Mouse (Mus musculus) bone marrow macrophage, adult 2 months (primary cell): ENCODE data around the gene Cldn24. TPM values are rescaled to one million over a fixed set of nuclear protein-coding genes. Genes with fewer than 3 reads are reported as not detected.

Source experiments
- H3K27ac ChIP-seq: 2 replicates; pipeline ENCODE4 v1.5.1; 2012; ENCODE audit warnings: low read depth, low read length; ENCODE audit not compliant: insufficient read depth
- H3K4me1 ChIP-seq: 2 replicates; pipeline ENCODE4 v1.6.1; 2012; ENCODE audit warnings: low read length; ENCODE audit not compliant: control insufficient read depth, insufficient read depth
- H3K4me3 ChIP-seq: 2 replicates; pipeline ENCODE4 v1.5.1; 2012; ENCODE audit warnings: mild to moderate bottlenecking, low read length, moderate library complexity; ENCODE audit not compliant: insufficient read depth
- CTCF ChIP-seq: IDR thresholded peaks from 2 replicates; pipeline ENCODE4 v1.5.1; 2012; ENCODE audit warnings: low read depth, mild to moderate bottlenecking, low read length, moderate library complexity
- POLR2A ChIP-seq: IDR thresholded peaks from 2 replicates; pipeline ENCODE4 v1.6.1; 2012; ENCODE audit warnings: mild to moderate bottlenecking, low read depth, low read length, borderline replicate concordance
- polyA plus RNA-seq: library from polyadenylated mRNA; stranded (reverse); fragments of >200 nt; gene quantifications from 2 replicates; pipeline ENCODE4 v1.2.4, GENCODE M21; 2012; ENCODE audit not compliant: missing spikeins, insufficient read depth, insufficient read length

The Cldn24 gene
- polyA plus RNA-seq, 1 experiment = not detected

DNA sequence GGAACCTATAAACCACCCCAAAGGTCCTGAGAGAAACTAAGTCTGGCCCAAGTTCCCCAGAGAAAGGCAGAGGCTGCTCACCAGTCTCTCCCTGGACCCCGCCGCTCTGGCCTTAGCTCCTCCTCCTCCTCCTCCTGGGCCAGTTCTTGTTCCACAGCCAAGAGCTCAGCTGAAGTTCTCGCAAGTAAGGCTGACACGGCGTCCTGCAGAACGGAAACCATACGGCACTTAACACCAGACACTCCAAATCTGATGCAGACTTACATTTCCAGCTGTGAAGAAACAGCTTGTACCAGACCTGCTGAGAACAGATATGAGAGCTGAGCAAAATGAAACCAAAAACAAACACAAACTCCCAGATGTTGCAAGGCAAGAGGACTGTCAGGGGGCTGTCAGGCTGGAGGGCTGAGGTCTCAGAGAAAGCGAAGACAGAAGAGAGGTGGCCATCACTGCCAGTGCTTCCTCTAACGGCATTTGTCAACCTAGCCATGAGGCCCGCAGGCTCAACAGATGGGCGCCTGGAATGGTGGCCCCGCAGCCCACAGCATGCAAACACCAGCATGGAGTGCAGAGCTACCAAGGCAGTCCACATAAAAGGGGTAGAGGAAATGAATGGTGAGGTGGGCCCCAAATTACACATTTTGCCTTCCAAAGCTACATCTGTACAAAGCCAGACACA, 30.0 kb downstream of the Cldn24 start:
- no peak for TF ChIP-seq CTCF
- no peak for TF ChIP-seq POLR2A
- Histone ChIP-seq H3K27ac (no peak overlapping the region), H3K4me3 (peak overlapping the region; percentile 56), H3K4me1 (peaks cover 3% of the 10 kb centered on the region)

DNA sequence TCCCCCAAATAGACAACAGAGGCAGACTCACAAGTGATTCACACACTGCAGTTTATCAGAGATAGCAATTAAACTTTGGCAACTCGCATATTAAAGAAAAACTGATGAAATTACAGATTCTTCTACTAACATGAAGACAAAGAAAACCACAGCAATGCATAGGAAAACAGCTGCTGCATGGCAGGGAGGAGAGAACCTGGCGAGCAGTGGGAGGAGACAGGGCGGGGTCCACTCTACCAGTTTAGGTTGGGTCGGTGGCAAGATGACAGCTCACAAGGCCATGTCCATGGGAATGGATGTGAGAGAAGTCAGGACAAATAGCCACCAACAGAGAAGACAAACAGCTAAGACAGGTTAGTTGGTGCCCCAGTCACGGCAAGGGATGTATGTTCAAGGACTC, 30.8 kb downstream of the Cldn24 start:
- H3K27ac ChIP-seq = no peak overlapping the region
- no peak overlapping the region for H3K4me3 ChIP-seq
- TF ChIP-seq POLR2A = no peak
- no peak for TF ChIP-seq CTCF
- H3K4me1 ChIP-seq = peaks cover 3% of the 10 kb centered on the region

DNA sequence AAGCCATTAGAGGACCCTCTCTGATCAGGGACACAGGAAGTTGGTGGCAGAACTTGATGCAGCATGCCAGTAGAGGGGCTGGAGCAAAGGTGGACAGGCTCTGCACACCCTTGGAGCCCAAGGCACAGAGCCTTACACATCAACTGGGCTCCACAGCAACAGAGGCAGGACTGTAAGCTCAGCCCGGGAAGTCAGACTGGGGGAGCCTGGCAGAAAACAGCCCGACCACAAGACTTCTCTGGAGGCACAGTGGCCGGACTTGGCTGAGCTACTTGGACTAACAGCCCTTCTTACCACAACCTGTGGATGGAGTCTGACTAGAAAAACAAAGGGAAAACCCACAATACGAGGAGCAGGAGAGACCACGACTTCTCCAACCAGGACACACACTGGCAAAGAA, 31.4 kb downstream of the Cldn24 start:
- TF ChIP-seq POLR2A (no peak), CTCF (no peak)
- Histone ChIP-seq H3K27ac (no peak overlapping the region), H3K4me3 (no peak overlapping the region), H3K4me1 (peaks cover 3% of the 10 kb centered on the region)

- TF ChIP-seq CTCF = no peak
- TF ChIP-seq POLR2A = no peak
- Histone ChIP-seq H3K4me3 (no peak overlapping the region), H3K4me1 (no peaks in the 10 kb centered on the region), H3K27ac (no peak overlapping the region)
Observed at GRCm38 (mm10) chr8:47859259-47859658, 37.3 kb downstream of the Cldn24 start.

DNA sequence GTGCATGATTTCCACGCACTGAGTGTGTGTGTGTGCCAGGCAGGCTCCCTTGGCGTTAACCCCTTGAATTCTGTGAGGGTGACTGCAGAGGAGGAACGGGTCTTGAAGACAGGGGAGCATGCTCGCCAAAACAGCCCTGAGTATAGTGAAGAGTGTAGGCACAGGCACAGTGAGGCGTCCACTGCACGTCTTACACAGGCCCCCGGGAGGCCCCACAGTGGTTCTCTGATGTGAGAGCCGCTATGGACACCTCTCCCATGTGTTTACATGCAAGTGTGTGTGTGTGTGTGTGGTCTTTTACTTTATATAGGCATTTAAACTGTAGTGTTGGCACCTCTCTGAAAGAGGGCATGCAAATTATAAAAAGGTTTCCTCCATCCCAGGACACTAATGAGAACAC, 44.6 kb downstream of the Cldn24 start:
- Histone ChIP-seq H3K4me1 (no peaks in the 10 kb centered on the region), H3K4me3 (no peak overlapping the region), H3K27ac (no peak overlapping the region)
- no peak for TF ChIP-seq CTCF
- no peak for TF ChIP-seq POLR2A

- H3K27ac ChIP-seq = no peak overlapping the region
- no peak for TF ChIP-seq POLR2A
- peak; percentile 79 for TF ChIP-seq CTCF
- no peaks in the 10 kb centered on the region for H3K4me1 ChIP-seq
- no peak overlapping the region for H3K4me3 ChIP-seq
Observed at GRCm38 (mm10) chr8:47867067-47867466, 45.1 kb downstream of the Cldn24 start.

Other genes with a start within 250 kb of the Cldn24 start
- gene Ing2, start 146.6 kb upstream of the Cldn24 start, polyA plus RNA-seq = 45.5 and 47.4 TPM in 2 replicates
- gene Cdkn2aip, start 108.2 kb upstream of the Cldn24 start, polyA plus RNA-seq = 8.2 and 9.5 TPM in 2 replicates
- not detected in 2 replicates for gene Cldn22, start 2.3 kb downstream of the Cldn24 start, polyA plus RNA-seq
- gene Wwc2, start 168.8 kb downstream of the Cldn24 start, polyA plus RNA-seq = 7.5 and 8.7 TPM in 2 replicates